Mouse (Mus musculus): ENCODE measurements around the gene Ccdc78.

DNA sequence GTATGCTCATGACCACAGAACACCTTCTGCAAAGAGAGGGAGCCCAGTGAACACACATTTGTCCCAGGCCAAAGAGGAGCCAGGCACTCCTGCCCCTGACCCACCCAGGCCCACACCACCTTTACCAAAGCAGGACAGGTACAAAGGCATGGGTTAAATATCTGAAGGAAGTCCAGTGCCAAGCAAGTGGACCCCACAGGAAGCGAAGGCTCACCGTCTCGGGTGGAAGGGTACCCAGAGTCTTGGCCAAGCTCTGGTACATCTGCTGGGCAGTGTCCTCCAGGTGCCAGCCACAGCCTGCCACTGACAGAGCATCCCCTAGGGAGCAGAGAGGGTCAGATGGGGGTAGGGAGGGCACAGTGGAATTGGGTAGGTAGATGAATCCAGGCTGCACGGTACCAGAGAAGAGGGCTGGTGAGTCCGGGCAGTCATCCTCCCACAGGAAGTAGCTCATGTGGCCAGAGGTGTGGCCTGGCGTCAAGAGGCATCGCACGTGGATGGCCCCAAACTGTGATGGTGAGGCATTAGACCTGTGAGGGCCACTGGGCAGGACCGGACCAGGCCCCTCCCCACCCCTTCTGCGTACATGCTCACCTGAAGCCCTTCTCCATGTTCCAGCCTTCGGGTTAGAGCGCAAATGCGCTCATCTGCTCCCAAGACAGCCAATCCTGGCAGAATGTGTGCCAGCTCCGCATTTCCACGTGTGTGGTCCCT is 2.4 kb upstream of the Ccdc78 start:
- TF ChIP-seq CTCF (IDR thresholded peaks at IDR 0.05; ENCODE audit: low read depth, low read length), result no peak
- no peak for TF ChIP-seq POLR2A (IDR thresholded peaks at IDR 0.05; ENCODE audit: extremely low read depth, insufficient read depth, low read length)

Data from liver, adult 2 months (tissue).